18 mouse cellular contexts compared by ENCODE assay signal in genomic region chr9:123468406-123469085, GRCm38 (mm10). TPM values are rescaled to one million over a fixed set of nuclear protein-coding genes. Genes with fewer than 3 reads are reported as not detected.
DNase-seq lines count a peak whose midpoint lies in the region; ATAC-seq and TF ChIP-seq lines count a peak whose summit lies in the region.
"Had no signal": no experiment of that assay in that cellular context is flagged by ENCODE, and none has a peak within 500 bp of the region (broad histone marks: within the 10 kb centered on the region; RNA-seq: fewer than 3 reads in every experiment).

No protein-coding gene starts in this region.

- no peak overlapping the region for H3K4me3 ChIP-seq in heart, embryonic 16.5 days (ENCODE audit: low read length)
- no peak overlapping the region for H3K4me3 ChIP-seq in liver, postnatal 0 days (ENCODE audit: low read depth, low read length)
- H3K4me3 ChIP-seq: forebrain, embryonic 10.5 days had no signal

- peak; percentile 85 for TF ChIP-seq EP300 in liver, postnatal 0 days (IDR thresholded peaks at IDR 0.05; ENCODE audit: low read depth)

- intact Hi-C loops in heart, postnatal 36 days (cut with DNase I): no loop called here
- intact Hi-C loops in left cerebral cortex, postnatal 25 days (cut with DNase I): loop anchor here (5.0 kb wide), 1 partner anchor 34 kb away; no protein-coding TSS in a partner anchor

- H3K9ac ChIP-seq in heart, embryonic 16.5 days (ENCODE audit: low read length): no peak overlapping the region
- H3K9ac ChIP-seq in liver, postnatal 0 days (replicated peaks): no peak overlapping the region
- H3K9ac ChIP-seq: forebrain, postnatal 0 days had no signal

- H3K4me1 ChIP-seq in heart, embryonic 16.5 days (ENCODE audit: control insufficient read depth, insufficient read depth, low read length): peaks cover 28% of the 10 kb centered on the region
- peaks cover 6% of the 10 kb centered on the region; the same call in 1 of the 2 replicates for H3K4me1 ChIP-seq in liver, postnatal 0 days (ENCODE audit: insufficient read depth)
- H3K4me1 ChIP-seq: forebrain, embryonic 10.5 days had no signal

- H3K27me3 ChIP-seq in heart, embryonic 16.5 days (ENCODE audit: control insufficient read depth, insufficient read depth, low read length): no peaks in the 10 kb centered on the region
- no peaks in the 10 kb centered on the region for H3K27me3 ChIP-seq in liver, postnatal 0 days (ENCODE audit: insufficient read depth, low read length)

- no peaks in the 10 kb centered on the region for H3K9me3 ChIP-seq in heart, embryonic 16.5 days (replicated peaks; ENCODE audit: control insufficient read depth, low read length)
- no peaks in the 10 kb centered on the region for H3K9me3 ChIP-seq in liver, postnatal 0 days (ENCODE audit: low read length)
- H3K9me3 ChIP-seq: forebrain, embryonic 10.5 days had no signal

- peak overlapping the region; percentile 44; the same call in 1 of the 2 replicates for H3K27ac ChIP-seq in heart, embryonic 16.5 days (ENCODE audit: low read length)
- H3K27ac ChIP-seq in liver, postnatal 0 days (ENCODE audit: low read depth): no peak overlapping the region
- H3K27ac ChIP-seq: forebrain, embryonic 10.5 days had no signal

- no peak for ATAC-seq in heart, embryonic 16.5 days (replicated peaks; ENCODE audit: extremely low read depth, insufficient read depth, low FRiP score)
- peak; percentile 44; the same call in 1 of the 2 replicates for ATAC-seq in liver, postnatal 0 days
- ATAC-seq: forebrain, postnatal 0 days; hindbrain, embryonic 16.5 days; intestine, embryonic 16.5 days had no signal

- H3K4me2 ChIP-seq in heart, embryonic 16.5 days (ENCODE audit: low read depth, low read length): no peak overlapping the region
- peak overlapping the region; percentile 11; the same call in 1 of the 2 replicates for H3K4me2 ChIP-seq in liver, postnatal 0 days (ENCODE audit: low read depth, low read length)

- no peak for TF ChIP-seq CTCF in liver, postnatal 0 days (IDR thresholded peaks at IDR 0.05; ENCODE audit: low read depth)

- no peaks in the 10 kb centered on the region for H3K36me3 ChIP-seq in heart, embryonic 16.5 days (ENCODE audit: control insufficient read depth, insufficient read depth)
- H3K36me3 ChIP-seq in liver, postnatal 0 days (replicated peaks; ENCODE audit: insufficient read depth, low read length): no peaks in the 10 kb centered on the region

- 39% methylated on average over 5 of the region's 5 CpGs for WGBS in heart, embryonic 16.5 days
- WGBS in liver, postnatal 0 days (ENCODE audit: insufficient replicate concordance): 40% methylated on average over 5 of the region's 5 CpGs

- no peak for DNase-seq in heart, postnatal 36 days
- DNase-seq in c-Kit-positive CD71-positive TER-119-positive erythroid progenitor cells, embryonic 14.5 days (ENCODE audit: low spot score): peak; percentile 54
- peak; percentile 23 for DNase-seq in liver
- no peak for DNase-seq in liver, postnatal 0 days
- DNase-seq in left cerebral cortex, adult 8-10 months (ENCODE audit: low spot score in 2 of 2): no peak
- no peak for DNase-seq in left cerebral cortex, postnatal 25 days (ENCODE audit: low spot score in 2 of 2)
- DNase-seq: adrenal gland, adult 8-10 months; cerebellum, adult 9-11 months; embryo, embryonic 11 days; forebrain, postnatal 0 days; heart, postnatal 4 days; left cerebral cortex, postnatal 4 days; right cerebral cortex, postnatal 14 days; thymus, adult 2 months had no signal

RNA-seq across cellular contexts. Expression of gene Limd1, which starts 10.0 kb away (rescaled TPM):
- 56.6 and 62.4 TPM in 2 replicates for polyA plus RNA-seq in heart, embryonic 16.5 days (2015; fragmentation: Nextera tagmentation; extraction: Ambion mirVana)
- total RNA-seq in heart, postnatal 36 days (2021): 10 to 100 TPM; 43.2 to 43.3 TPM
- polyA plus RNA-seq in liver, postnatal 0 days (2015; fragmentation: Nextera tagmentation; extraction: Ambion mirVana): 11.9 and 12.4 TPM in 2 replicates
- total RNA-seq in left cerebral cortex, adult 8-10 months (2022): 10 to 100 TPM in 1 of 4 experiments, 1 to 10 TPM in 3; 7.7 to 10.1 (median 8.0) TPM
- 1 to 10 TPM; 6.1 to 7.2 TPM for total RNA-seq in left cerebral cortex, postnatal 25 days (2021)

Comparison
In these comparisons a context has a peak if more than half of its experiments do, and no peak if none do; other contexts are left out.
1. DNase-seq: peak in c-Kit-positive CD71-positive TER-119-positive erythroid progenitor cells, embryonic 14.5 days (single experiment) and liver (single experiment); none in heart, postnatal 36 days (0 of 2), liver, postnatal 0 days (single experiment), left cerebral cortex, adult 8-10 months (0 of 2) and left cerebral cortex, postnatal 25 days (0 of 2).